Mouse (Mus musculus): ENCODE results near the gene Tlx2.

Gene Tlx2

DNA sequence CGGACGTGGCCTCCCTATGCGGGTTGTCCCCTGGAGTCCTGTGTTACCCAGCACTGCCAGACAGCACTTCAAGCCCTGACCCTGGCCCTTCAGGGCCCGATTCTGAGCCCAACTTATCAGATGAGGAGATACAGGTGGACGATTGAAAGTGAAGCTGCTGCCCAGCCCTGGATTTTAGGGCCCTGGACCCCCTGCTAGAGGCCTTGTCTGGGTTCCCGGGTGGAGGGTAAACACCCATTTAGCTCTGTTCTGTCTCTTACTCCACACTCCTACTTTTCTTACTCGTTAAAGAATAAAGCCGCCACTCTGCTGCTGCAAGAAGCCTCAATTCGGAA is 17.8 kb upstream of the Tlx2 start:
- no peak for DNase-seq

GRCm38 (mm10) chr6:83087205-83087925 is 17.3 kb upstream of the Tlx2 start:
- peak; percentile 51 to 69 for DNase-seq

- DNase-seq: no peak
These were observed 16.3 kb upstream of the Tlx2 start, which contains the start of gene Lbx2 for GRCm38 (mm10) chr6:83086121-83087035. TSS of gene Lbx2 (plus strand) at chr6:83086367.

GRCm38 (mm10) chr6:83084477-83084876 is 14.4 kb upstream of the Tlx2 start:
- DNase-seq: peak in 1 of 2 experiments; percentile 56

GRCm38 (mm10) chr6:83083497-83083896 is 13.4 kb upstream of the Tlx2 start:
- DNase-seq: no peak

DNA sequence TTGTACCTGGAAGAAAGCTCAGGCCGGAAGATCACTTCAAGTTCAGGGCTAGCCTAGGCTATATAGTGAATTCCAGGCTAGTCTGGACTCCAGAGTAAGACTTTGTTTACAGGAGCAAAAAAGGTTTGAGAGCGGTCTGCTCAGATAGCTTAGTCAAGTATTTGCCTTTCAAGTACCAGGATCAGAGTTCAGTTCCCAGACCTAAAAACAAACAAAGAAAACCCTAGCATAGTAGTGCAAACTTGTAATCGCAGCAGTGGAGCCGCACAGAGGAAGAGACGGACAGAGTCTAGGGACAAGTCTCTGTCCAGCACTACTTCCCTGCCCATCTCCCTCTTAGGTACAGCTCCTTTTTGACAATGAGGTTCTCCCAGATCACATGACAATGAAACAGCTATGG is 10.1 kb upstream of the Tlx2 start:
- no peak for DNase-seq

GRCm38 (mm10) chr6:83078324-83078858 is 8.3 kb upstream of the Tlx2 start:
- peak; percentile 99 to 100 for DNase-seq

DNA sequence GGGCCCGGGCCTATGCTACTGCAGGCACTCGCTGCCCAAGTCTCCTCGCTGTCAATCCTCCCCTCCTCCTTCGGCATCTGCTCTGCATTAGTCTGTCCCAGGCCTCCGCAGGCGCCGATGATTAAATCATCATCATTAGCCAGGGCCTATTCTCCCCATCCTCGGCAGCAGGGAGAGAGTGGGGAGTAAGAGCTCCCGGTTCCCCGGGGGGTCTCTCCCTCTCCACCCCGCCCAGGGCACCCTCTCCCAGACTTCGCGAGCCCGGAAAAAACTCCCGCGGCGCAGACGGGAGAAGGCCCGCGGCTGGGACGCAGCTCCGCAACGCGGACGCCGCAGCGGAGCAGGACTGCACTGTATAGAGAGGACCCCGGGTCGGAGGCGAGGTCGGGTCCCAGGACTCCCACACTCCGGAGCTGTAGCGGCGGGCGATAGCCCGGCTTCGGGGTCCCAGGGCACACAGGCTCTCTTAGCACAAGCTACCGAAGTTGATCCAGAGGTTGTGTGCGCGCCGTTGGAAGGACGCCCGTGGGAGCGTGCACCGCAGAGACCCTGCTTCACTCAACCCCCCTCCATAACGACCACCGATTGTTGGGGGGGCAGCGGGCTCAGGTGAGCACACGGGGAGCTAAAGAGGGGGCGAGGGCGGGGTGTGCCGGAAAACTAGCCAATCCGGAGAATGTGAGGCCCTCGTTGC is 7.7 kb upstream of the Tlx2 start, which contains the start of gene Pcgf1:
Gene Pcgf1 (plus strand): TSS at position 240 of the 694 bp plus-strand sequence.
- no peak for DNase-seq

DNA sequence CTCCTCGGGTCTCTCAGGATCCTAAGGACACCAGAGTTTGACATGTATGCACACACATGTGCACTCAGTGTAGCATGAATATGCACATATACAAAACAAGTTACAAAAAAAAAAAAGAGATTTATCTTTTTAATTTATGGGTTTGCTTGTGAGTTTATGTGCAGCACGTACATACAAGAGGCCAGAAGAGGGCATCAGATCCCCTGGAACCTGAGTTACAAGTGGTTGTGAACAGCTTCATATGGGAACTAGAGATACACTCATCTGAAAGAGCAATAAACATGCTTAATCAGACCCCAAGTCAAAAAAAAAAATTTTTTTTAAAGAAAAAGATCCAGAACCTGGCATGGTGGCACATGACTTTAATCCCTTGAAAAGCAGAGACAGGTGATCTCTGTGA is 4.9 kb upstream of the Tlx2 start:
- no peak for DNase-seq

GRCm38 (mm10) chr6:83071220-83071619 is 1.1 kb upstream of the Tlx2 start:
- DNase-seq: peak in 1 of 2 experiments; percentile 55

DNA sequence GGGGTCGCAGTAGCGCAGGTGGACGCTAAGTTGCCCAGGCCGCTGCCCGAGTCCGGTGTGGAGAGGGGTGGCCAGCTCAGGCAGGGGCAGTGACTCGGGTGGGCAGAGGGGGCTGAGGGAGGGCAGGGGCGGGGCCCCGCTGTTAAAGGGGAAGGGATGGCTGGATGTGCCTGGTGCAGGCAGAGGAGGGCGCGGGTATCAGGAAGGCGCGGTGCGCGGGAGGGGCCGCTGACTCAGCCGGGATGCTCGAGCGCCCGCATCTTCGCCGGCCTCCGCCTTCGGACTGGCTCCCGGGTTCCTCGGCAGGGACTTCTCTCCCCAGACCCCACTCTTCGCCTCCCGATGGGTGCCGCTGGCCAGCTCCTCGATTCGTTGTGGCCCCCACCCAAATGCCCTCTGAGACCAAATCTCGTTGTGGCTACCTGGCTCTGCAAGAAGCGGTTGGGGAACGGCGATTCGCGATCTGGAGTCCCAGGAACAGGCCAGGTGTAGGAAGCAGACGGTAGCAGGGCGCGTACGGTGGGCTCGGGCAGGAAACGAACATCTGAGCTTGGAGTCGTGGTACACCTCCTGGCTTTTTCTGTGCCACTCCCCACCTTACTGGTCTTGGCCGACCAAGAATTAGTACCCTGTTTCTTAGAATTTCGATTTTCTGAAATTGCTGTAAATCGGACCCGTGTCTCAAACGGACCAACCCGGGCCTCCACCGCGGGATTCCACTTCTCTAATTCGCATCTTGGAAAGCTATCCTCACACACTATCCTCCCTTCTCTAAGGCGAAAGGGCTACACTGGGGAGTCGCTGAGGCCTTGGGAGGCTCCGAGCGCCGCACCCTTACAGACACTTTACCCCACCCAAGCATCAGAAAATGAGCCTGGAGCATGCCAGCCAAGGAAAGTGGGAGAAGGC is 472 bp upstream of the Tlx2 start:
- no peak for DNase-seq

DNA sequence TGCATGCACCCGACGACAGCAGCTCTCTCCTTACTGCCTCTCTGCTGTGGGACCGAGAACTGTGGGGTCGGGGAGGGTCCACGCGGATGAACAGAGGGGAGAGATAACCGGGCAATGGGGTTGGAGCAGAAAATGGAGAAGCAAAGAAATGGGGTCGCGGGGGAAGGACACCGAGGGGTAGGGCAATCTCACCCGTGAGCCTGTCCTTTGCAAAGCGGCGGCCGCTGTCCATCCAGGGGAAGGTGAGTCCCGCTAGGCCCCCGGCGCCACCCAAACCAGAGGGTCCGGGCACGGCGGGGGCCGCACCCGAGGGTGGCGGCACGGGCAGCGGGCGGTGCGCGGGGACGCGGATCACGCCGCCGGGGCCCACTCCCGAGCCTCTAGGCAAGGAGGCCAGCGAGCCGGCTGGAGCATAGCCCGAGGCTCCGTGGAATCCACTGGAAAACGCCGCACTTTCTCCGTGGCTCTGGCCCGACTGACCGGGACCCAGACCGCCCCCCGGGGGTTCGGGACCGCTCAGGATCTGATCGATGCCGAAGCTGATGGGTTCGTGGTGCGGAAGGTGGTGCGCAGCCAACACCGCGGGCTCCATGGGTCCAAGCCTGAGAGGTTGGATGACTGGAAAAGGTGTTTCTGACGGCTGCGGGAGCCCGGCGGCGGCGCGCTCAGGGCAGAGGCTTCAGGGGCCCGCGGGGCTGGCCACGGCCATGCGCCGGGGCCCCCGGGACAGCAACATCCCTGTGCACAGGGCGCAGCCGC is 426 bp downstream of the Tlx2 start:
- DNase-seq: no peak

DNA sequence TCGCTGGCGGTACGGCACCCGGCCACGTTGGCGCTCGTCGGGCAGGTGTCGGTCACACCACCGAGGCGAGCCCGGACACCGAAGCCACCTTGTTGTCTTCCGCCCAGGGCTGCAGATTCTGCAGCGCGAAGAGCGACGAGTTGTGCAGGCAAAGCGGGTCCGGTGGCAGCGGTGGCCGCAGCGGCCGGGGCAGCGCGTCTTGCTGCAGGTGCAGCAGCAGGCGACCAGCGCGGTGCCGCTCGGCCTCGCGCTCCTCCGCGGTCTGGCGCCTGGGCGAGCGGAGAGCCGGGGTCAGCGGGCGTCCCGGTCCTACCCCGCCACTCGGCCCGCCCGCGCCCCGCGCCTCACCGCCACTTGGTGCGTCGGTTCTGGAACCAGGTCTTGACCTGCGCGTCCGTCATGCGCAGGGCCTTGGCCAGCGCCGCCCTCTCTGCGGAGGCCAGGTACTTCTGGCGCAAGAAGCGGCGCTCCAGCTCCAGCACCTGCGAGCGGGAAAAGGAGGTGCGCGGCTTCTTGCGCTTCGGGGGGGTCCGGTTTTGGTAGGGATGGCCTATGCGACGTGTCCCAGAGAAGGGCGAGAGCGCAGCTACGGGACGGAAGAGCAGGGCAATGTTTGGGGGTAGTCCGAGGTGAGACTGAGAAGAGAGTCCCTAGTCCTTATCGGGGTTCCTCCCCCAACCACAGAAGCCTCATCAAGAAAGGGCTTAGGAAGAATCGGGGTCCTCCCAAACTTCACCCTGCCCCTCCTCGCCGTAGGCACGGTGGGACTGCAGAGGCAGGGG is 1.2 kb downstream of the Tlx2 start:
- DNase-seq: peak in 1 of 2 experiments; percentile 61

GRCm38 (mm10) chr6:83068221-83068620 is 1.9 kb downstream of the Tlx2 start:
- no peak for DNase-seq

DNA sequence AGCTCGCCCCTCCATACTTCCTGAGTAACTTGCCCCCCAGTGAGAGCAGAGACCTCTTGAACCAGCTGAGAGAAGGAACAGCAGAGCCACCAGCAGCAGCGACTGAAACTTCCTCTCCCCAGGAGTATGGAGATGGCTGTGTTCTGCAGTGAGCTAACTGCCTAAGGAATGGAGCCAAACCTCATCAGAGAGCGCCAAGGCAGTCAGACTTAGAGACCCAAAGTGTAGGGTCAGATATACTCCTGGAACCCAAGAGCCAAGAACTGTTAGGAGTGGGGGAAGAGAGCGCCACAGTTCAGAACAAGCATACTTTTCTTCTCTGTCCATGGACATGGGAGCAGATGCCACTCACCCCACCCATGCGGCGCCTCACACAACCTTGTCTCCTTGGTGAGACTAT is 3.7 kb downstream of the Tlx2 start:
- no peak for DNase-seq

GRCm38 (mm10) chr6:83065995-83066394 is 4.1 kb downstream of the Tlx2 start:
- DNase-seq: peak in 1 of 2 experiments; percentile 15

GRCm38 (mm10) chr6:83058725-83059124 is 11.4 kb downstream of the Tlx2 start:
- no peak for DNase-seq

DNA sequence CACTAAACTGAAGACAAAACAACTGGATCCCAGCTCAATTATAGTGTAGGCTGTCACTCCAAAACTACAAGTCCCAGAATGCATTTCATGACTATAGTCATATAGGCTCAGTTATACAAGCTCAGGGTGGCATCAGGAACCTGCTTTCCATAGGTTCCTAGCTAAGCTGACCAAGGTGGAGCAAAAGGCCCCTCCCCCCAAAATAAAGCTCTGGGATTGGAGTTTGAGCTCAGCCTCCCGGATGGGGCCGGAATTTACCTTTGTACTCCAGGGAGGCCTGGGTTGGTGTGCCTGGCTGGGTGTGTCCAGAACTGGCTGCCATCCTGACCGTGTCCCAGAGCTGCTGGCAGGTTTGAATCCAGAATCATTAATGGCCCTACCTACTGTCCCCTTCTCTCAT is 12.3 kb downstream of the Tlx2 start, which contains the start of gene Dqx1:
Gene Dqx1 (plus strand): TSS at position 55 of the 400 bp plus-strand sequence.
- peak; percentile 79 to 92 for DNase-seq

DNA sequence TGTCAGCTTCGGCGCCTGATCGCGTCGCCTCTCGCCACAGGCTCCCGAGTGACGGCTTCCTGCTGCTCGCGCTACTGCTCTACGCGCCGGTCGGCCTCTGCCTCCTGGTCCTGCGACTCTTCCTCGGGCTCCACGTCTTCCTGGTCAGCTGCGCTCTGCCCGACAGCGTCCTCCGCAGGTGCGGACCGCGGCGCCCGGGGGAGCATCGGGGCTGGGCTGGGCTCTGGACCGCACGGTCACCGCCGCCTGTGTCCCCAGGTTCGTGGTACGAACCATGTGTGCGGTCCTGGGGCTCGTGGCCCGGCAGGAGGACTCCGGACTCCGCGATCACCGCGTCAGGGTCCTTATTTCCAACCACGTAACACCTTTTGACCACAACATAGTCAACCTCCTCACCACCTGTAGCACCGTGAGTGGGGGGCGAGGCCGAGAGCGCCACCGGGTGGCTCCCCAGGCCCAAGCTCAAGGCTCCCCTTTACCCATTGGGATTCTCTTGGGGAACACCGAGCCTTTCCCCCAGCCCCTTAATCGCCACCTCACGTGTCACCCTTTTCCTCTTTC is 15.1 kb downstream of the Tlx2 start, which contains the start of gene Htra2:
Gene Htra2 (minus strand): TSS at position 403 of the 561 bp plus-strand sequence.
- peak; percentile 29 to 64 for DNase-seq

Measured in kidney, postnatal 25 days (tissue).